Mouse (Mus musculus) megakaryocyte, embryonic 14.5 days (primary cell): ENCODE measurements around the gene Atp2b2. TPM values are rescaled to one million over a fixed set of nuclear protein-coding genes. Genes with fewer than 3 reads are reported as not detected.

ENCODE experiments used
- H3K27me3 ChIP-seq: replicated peaks from 2 replicates; pipeline ENCODE3; 2012; ENCODE audit warnings: inconsistent platforms
- H3K36me3 ChIP-seq: replicated peaks from 2 replicates; pipeline ENCODE3; 2012; ENCODE audit warnings: low read length, inconsistent platforms, mixed read lengths
- H3K4me1 ChIP-seq: 2 replicates; pipeline ENCODE4 v1.6.1; 2012; ENCODE audit warnings: inconsistent platforms
- H3K4me3 ChIP-seq: replicated peaks from 2 replicates; pipeline ENCODE3; 2012; ENCODE audit warnings: moderate library complexity, mild to moderate bottlenecking, inconsistent platforms
- H3K9me3 ChIP-seq: 2 replicates; pipeline ENCODE4 v1.6.1; 2012; ENCODE audit warnings: inconsistent platforms
- FLI1 ChIP-seq: IDR thresholded peaks from 2 replicates; pipeline ENCODE4 v1.6.1; 2012; ENCODE audit warnings: low read length, inconsistent platforms, mixed read lengths
- GATA1 ChIP-seq: IDR thresholded peaks from 3 replicates; pipeline ENCODE4 v1.6.1; 2012; ENCODE audit warnings: mixed read lengths, low read length, inconsistent platforms, borderline replicate concordance
- polyA plus RNA-seq: library from polyadenylated mRNA; stranded (reverse); fragments of >175 nt; gene quantifications from 2 replicates; pipeline ENCODE4 v1.2.3, GENCODE M21; 2012; ENCODE audit warnings: low replicate concordance; ENCODE audit not compliant: insufficient read depth

Gene Atp2b2
- polyA plus RNA-seq, 1 experiment: not detected

DNA sequence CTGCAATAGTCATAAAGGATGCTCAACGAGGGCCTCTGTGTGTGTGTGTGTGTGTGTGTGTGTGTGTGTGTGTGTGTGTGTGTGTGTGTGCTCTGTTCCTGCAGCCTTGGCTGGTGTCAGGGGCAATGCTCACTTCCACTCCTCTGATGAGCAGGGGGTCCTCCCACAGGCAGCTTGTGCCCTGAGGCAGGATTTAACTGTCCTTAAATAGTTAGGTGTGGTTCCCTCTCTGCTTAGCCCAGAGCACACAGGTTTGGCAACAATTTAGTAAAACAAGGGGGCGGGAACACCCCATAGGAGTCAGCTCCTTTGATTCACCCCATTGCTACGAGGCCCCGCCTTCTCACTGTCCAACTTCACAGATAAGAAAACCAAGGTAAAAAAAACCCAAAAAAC is 181.0 kb downstream of the Atp2b2 start:
- H3K36me3 ChIP-seq: no peaks in the 10 kb centered on the region
- H3K4me3 ChIP-seq: no peak overlapping the region
- H3K4me1 ChIP-seq: no peaks in the 10 kb centered on the region
- H3K9me3 ChIP-seq: no peaks in the 10 kb centered on the region
- peaks cover 14% of the 10 kb centered on the region for H3K27me3 ChIP-seq
- TF ChIP-seq FLI1: no peak

DNA sequence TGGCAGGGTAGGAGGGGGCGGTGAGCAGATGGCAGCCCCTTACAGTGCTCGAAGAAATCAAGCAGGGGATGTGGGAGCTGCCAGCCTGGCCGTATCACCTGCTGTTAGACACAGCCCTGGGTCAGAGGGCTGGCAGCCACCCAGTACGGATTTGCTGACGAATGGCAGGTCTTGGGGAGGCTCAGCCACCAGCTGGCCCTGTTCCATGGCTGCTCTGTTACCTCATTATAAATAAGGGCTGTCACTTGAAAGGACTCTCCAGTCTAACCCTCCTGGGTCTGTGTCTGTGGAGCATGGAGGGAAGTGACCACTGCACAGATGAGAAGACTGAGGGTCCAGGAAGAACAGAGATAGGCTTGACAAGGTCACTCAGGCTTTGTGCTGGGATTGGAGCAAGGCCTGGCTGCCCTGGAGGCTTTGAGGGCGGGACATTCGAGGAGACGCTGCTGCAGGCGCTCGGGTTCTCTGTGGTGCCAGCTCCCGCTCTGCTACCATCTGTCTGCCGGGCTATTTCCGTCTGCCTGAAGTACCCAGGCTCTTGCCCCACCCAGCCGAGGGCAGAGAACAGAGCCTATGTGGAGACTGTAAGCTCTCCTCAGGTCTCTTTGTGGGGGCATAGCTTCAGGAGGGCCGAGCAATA is 181.6 kb downstream of the Atp2b2 start:
- Histone ChIP-seq H3K9me3 (no peaks in the 10 kb centered on the region), H3K4me1 (no peaks in the 10 kb centered on the region), H3K36me3 (no peaks in the 10 kb centered on the region), H3K4me3 (no peak overlapping the region), H3K27me3 (peaks cover 11% of the 10 kb centered on the region)
- TF ChIP-seq FLI1 (no peak), GATA1 (no peak)

DNA sequence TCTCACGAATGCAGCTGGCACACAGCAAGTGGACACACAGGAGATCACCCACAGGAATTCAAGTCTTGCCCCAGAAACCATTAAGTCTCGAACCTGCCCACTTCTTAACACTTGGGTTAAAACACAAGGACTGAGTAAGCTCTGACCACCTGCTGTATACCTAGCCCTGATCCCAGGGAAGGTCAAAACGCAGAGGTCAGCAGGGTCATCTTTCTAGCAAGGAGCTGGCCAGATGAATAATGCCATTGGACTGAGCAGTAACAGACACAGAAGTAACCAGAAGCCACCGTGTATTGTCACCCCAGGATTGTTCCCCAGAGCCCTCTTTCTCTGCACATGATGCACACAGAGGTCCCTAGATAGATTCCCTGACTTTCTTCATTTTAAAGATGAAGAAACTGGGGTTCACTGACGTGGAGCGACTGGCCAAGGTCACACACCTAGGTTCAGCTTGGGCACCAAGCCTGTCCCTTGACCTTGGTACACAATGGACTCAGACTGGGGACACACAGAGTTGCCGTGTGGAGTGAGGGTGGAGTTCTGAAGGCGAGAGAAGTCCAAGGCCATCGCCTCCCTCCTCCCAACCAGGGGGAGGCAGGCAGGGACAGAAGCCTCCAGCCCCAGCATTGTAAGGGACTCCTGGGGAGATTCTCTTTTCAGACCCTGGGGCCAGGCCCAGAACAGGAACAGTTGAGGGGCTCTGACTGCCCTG is 182.2 kb downstream of the Atp2b2 start:
- H3K27me3 ChIP-seq: peaks cover 8% of the 10 kb centered on the region
- H3K36me3 ChIP-seq: no peaks in the 10 kb centered on the region
- H3K9me3 ChIP-seq: no peaks in the 10 kb centered on the region
- no peaks in the 10 kb centered on the region for H3K4me1 ChIP-seq
- TF ChIP-seq GATA1: no peak
- TF ChIP-seq FLI1: no peak
- no peak overlapping the region for H3K4me3 ChIP-seq

DNA sequence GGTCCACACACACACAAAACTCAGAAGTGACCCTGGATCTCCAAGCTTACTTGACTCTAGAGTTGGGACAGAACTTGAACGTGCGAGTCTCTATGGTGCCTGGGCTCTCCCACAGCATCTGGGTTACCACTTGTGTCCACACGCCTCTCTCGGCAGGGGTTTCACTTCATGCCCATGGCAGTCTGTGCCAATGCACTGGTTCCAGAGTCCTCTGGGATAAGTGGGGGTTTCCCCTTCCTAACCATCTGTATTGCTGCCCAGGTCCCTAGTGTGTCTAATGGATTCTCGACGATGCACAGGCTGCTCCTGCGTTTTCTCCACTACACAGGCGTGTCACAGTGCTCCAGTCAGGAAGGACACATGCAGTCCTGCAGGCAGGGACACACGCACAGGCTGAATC is 184.1 kb downstream of the Atp2b2 start:
- H3K9me3 ChIP-seq: no peaks in the 10 kb centered on the region
- peaks cover 6% of the 10 kb centered on the region for H3K27me3 ChIP-seq
- no peaks in the 10 kb centered on the region for H3K36me3 ChIP-seq
- H3K4me3 ChIP-seq: no peak overlapping the region
- no peaks in the 10 kb centered on the region for H3K4me1 ChIP-seq
- TF ChIP-seq GATA1 (no peak), FLI1 (no peak)

DNA sequence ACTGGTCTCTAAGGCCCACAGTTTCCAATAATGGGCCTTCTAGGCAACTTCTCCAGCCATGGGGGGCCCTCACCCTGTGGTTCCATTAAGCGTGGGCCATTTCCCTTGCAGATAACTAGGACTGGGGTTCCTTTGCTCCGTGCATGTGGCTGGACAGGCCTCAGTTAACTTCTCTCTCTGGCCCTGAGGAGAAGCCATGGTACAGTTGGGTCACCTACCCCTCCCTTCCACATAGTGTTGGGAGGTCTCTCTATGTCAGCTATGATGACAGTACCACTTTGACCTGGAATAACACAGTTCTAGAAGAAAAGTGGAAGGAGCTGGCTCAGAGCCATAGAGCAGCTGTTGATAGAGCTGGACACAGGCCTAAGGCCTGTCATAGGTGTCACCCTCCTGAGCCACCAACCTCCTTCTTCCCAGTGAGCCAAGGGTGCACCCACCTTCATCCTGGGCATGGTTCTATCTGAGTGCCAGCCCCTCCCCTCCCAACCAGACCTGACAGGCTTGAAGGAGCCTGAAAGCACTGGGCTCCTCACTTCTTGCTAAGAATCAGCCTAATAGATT is 185.0 kb downstream of the Atp2b2 start:
- TF ChIP-seq GATA1: no peak
- TF ChIP-seq FLI1: no peak
- Histone ChIP-seq H3K4me3 (no peak overlapping the region), H3K9me3 (no peaks in the 10 kb centered on the region), H3K36me3 (no peaks in the 10 kb centered on the region), H3K27me3 (peaks cover 6% of the 10 kb centered on the region), H3K4me1 (no peaks in the 10 kb centered on the region)

DNA sequence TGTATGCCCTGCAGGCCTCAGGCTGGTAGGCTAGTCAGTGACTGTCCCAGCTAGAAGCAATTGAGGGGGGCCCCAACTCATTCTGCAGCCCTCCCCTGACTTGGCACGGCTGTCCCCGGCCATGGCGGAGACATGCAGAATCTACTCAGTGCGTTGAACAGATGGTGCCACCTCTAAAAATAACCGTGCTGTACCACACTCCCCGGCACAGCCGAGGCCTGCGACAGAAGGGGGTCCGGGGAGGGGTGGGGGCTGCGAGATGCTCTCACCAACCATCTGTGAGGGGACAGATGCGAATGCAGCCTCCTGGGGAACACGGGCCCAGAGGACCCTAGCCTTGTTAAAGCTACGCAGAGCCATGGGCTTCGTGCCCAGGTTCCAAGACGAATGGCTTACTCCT is 185.6 kb downstream of the Atp2b2 start:
- no peak for TF ChIP-seq FLI1
- no peak for TF ChIP-seq GATA1
- H3K36me3 ChIP-seq: no peaks in the 10 kb centered on the region
- H3K4me1 ChIP-seq: no peaks in the 10 kb centered on the region
- no peak overlapping the region for H3K4me3 ChIP-seq
- no peaks in the 10 kb centered on the region for H3K9me3 ChIP-seq
- peaks cover 6% of the 10 kb centered on the region for H3K27me3 ChIP-seq

DNA sequence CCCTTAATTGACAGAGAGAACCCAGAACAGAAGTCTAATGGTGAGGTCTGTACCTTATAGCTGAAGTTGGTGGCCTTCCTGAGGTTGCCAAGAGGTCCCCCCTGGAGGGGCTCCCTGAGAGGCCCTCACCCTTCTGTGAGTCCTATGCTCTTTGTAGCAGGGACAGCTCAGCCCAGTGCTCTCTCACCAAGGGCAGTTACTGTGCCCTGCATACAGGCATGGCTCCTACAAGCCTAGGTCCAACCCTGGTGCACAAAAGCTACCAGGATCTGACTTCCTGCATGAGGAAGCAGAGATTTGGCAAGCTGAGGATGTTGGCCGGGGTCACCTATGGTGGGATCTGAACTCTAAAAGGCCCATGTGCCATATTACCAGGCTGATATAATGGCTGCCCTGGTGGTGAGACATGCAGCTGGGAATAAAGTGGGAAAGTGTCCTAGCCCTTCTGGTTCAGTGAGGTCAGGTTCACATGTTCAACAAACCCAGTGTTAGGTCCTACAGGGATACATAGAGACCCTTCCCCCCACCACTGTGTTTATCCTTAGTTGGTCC is 186.2 kb downstream of the Atp2b2 start:
- Histone ChIP-seq H3K4me1 (no peaks in the 10 kb centered on the region), H3K36me3 (no peaks in the 10 kb centered on the region), H3K27me3 (peaks cover 6% of the 10 kb centered on the region), H3K9me3 (no peaks in the 10 kb centered on the region), H3K4me3 (no peak overlapping the region)
- no peak for TF ChIP-seq GATA1
- no peak for TF ChIP-seq FLI1

DNA sequence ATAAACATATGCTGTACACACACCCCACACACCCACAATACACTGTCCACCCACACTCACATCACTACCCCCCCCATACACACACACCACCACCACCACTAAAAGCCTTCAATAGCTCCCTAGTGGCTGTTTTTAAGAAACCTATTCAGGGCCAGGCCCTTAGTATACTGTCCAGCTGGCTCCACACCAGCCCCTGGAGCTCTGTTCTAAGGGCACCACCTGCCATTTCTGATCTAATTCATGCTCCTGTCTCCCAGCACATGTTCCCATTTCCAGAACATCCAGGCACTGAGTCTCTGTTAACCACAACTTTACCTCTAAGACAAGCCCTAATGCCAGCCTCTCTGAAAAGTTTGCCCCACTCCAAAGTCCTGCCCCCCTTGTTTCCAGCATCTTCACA is 186.8 kb downstream of the Atp2b2 start:
- no peak for TF ChIP-seq FLI1
- no peak for TF ChIP-seq GATA1
- H3K27me3 ChIP-seq: peaks cover 4% of the 10 kb centered on the region
- H3K4me3 ChIP-seq: no peak overlapping the region
- no peaks in the 10 kb centered on the region for H3K9me3 ChIP-seq
- H3K4me1 ChIP-seq: no peaks in the 10 kb centered on the region
- no peaks in the 10 kb centered on the region for H3K36me3 ChIP-seq

DNA sequence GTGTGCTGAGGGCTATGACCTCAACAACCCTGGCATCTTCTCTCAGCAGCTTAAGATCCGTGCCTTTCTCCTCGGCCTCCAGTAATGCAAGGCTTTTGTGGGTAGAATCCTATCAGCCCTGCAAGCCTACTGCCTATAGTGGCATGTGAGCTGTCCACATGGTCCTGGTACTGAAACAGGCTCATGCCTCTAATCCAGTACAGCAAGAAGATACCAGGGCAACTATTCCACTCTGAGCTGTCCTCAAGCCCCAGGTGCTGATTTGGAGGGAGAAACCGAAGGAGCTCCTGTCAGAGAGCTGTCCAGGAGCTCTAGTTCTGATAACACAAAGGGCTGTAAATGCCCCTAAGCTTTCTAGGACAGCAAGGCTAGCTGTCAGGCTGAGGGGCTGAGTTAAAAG is 190.1 kb downstream of the Atp2b2 start:
- Histone ChIP-seq H3K4me3 (no peak overlapping the region), H3K27me3 (no peaks in the 10 kb centered on the region), H3K9me3 (no peaks in the 10 kb centered on the region), H3K4me1 (no peaks in the 10 kb centered on the region), H3K36me3 (no peaks in the 10 kb centered on the region)
- no peak for TF ChIP-seq GATA1
- TF ChIP-seq FLI1: no peak

DNA sequence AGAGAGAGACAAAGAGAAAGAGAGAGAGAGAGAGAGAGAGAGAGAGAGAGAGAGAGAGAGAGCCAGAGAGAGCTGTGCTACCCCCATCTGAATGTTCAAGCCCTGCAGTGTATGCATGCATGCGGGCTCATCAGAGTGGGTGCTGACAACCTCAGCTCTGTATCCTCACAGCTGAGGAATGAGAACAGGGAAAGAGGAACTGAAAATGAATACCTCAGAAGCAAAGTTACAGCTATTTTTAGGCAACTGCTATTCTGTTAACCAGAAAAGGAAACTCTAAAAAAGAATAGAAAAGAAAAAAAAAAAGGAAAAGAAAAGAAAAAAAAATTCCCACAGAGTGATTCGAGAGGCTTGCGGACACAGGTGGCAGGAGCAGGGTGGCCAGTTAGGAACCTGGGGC is 192.6 kb downstream of the Atp2b2 start:
- Histone ChIP-seq H3K9me3 (no peaks in the 10 kb centered on the region), H3K36me3 (no peaks in the 10 kb centered on the region), H3K27me3 (no peaks in the 10 kb centered on the region), H3K4me3 (no peak overlapping the region), H3K4me1 (no peaks in the 10 kb centered on the region)
- TF ChIP-seq GATA1 (no peak), FLI1 (no peak)

DNA sequence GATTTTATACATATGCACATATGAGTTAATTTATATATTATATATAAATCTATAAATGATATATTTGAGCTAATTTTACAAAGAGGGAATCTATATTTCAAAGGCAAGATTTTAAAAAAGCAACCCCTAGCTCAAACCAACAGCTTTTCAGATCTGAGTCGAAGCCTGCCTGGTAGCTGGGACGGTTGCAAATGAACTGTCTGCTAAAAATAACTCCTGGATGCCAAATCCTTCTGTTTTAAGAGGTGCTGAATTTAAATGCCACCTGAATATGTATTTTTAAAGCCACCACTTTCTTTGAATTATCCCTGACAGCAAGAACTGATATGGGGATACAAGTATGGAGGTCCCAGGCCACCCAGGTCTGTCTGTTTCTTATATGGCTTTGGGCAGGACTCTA is 193.8 kb downstream of the Atp2b2 start:
- H3K27me3 ChIP-seq: no peaks in the 10 kb centered on the region
- H3K4me1 ChIP-seq: no peaks in the 10 kb centered on the region
- H3K36me3 ChIP-seq: no peaks in the 10 kb centered on the region
- H3K9me3 ChIP-seq: no peaks in the 10 kb centered on the region
- H3K4me3 ChIP-seq: no peak overlapping the region
- no peak for TF ChIP-seq GATA1
- TF ChIP-seq FLI1: no peak
